Mouse (Mus musculus): ENCODE results near the gene Cfap20.
"Not testable (repeated sequence)": the region's sequence is repeated elsewhere in the genome, so short reads cannot be mapped to it uniquely, and the experiment has no call there.

Cfap20 gene

GRCm38 (mm10) chr8:95422193-95422810 lies 12.4 kb downstream of the Cfap20 start:
- no peak for DNase-seq (ENCODE audit: low spot score in 2 of 2)

GRCm38 (mm10) chr8:95411309-95411972 lies 23.2 kb downstream of the Cfap20 start:
- DNase-seq (ENCODE audit: low spot score in 2 of 2) = no peak

- DNase-seq (ENCODE audit: low spot score in 2 of 2) = no peak
Measured at GRCm38 (mm10) chr8:95409518-95409917, 25.2 kb downstream of the Cfap20 start.

- no peak for DNase-seq (ENCODE audit: low spot score in 2 of 2)
Measured at GRCm38 (mm10) chr8:95401091-95401490, 33.6 kb downstream of the Cfap20 start.

- no peak for DNase-seq (ENCODE audit: low spot score in 2 of 2)
Measured at GRCm38 (mm10) chr8:95399131-95399530, 35.5 kb downstream of the Cfap20 start.

- no peak for DNase-seq (ENCODE audit: low spot score in 2 of 2)
Measured at GRCm38 (mm10) chr8:95397201-95397600, 37.5 kb downstream of the Cfap20 start.

GRCm38 (mm10) chr8:95396752-95397151 lies 37.9 kb downstream of the Cfap20 start:
- DNase-seq (ENCODE audit: low spot score in 2 of 2) = no peak

- no peak for DNase-seq (ENCODE audit: low spot score in 2 of 2)
Measured at GRCm38 (mm10) chr8:95395186-95395918, 39.3 kb downstream of the Cfap20 start.

GRCm38 (mm10) chr8:95392604-95393003 lies 42.1 kb downstream of the Cfap20 start:
- DNase-seq (ENCODE audit: low spot score in 2 of 2) = no peak

- DNase-seq (ENCODE audit: low spot score in 2 of 2) = no peak
Measured at GRCm38 (mm10) chr8:95391101-95391500, 43.6 kb downstream of the Cfap20 start.

GRCm38 (mm10) chr8:95390312-95390711 lies 44.4 kb downstream of the Cfap20 start:
- no peak for DNase-seq (ENCODE audit: low spot score in 2 of 2)

GRCm38 (mm10) chr8:95387936-95388335 lies 46.7 kb downstream of the Cfap20 start:
- no peak for DNase-seq (ENCODE audit: low spot score in 2 of 2)

- no peak for DNase-seq (ENCODE audit: low spot score in 2 of 2)
Measured at GRCm38 (mm10) chr8:95387221-95387620, 47.4 kb downstream of the Cfap20 start.

- no peak for DNase-seq (ENCODE audit: low spot score in 2 of 2)
Measured at GRCm38 (mm10) chr8:95386037-95386436, 48.6 kb downstream of the Cfap20 start.

- DNase-seq (ENCODE audit: low spot score in 2 of 2) = no peak
Measured at GRCm38 (mm10) chr8:95384501-95384900, 50.2 kb downstream of the Cfap20 start.

- no peak for DNase-seq (ENCODE audit: low spot score in 2 of 2)
Measured at GRCm38 (mm10) chr8:95381595-95381994, 53.1 kb downstream of the Cfap20 start.

- DNase-seq (ENCODE audit: low spot score in 2 of 2) = no peak
Measured at GRCm38 (mm10) chr8:95380953-95381352, 53.7 kb downstream of the Cfap20 start.

GRCm38 (mm10) chr8:95378928-95379327 lies 55.7 kb downstream of the Cfap20 start:
- not testable (repeated sequence) for DNase-seq (ENCODE audit: low spot score in 2 of 2)

GRCm38 (mm10) chr8:95377863-95378291 lies 56.8 kb downstream of the Cfap20 start:
- no peak for DNase-seq (ENCODE audit: low spot score in 2 of 2)

GRCm38 (mm10) chr8:95377101-95377500 lies 57.6 kb downstream of the Cfap20 start:
- DNase-seq (ENCODE audit: low spot score in 2 of 2) = no peak

- DNase-seq (ENCODE audit: low spot score in 2 of 2) = no peak
Measured at GRCm38 (mm10) chr8:95376309-95376999, 58.2 kb downstream of the Cfap20 start.

- no peak for DNase-seq (ENCODE audit: low spot score in 2 of 2)
Measured at GRCm38 (mm10) chr8:95375374-95375930, 59.2 kb downstream of the Cfap20 start.

All from right cerebral cortex, adult 2 months (tissue).